16 mouse cellular contexts compared by ENCODE assay signal in genomic region chr2:6395851-6396625, GRCm38 (mm10).
A peak's percentile ranks its signal among the peaks of the same experiment; 100 is the strongest.
DNase-seq lines count a peak whose midpoint lies in the region; ATAC-seq and TF ChIP-seq lines count a peak whose summit lies in the region.
"Had no signal": no experiment of that assay in that cellular context is flagged by ENCODE, and none has a peak within 500 bp of the region (broad histone marks: within the 10 kb centered on the region; RNA-seq: fewer than 3 reads in every experiment).

No protein-coding gene starts in this region.

- peaks cover 22% of the 10 kb centered on the region for H3K4me1 ChIP-seq in heart, embryonic 12.5 days (replicated peaks)
- H3K4me1 ChIP-seq in lung, embryonic 14.5 days (ENCODE audit: insufficient read depth), result peaks cover 9% of the 10 kb centered on the region; the same call in 1 of the 2 replicates

- TF ChIP-seq CTCF in lung, embryonic 14.5 days (IDR thresholded peaks at IDR 0.05; ENCODE audit: low read depth), result no peak

- H3K36me3 ChIP-seq in heart, embryonic 12.5 days, result peaks cover 5% of the 10 kb centered on the region; the same call in 1 of the 2 replicates
- 0 out of 2 replicates have a peak, but pooled peaks cover 4% of the 10 kb centered on the region for H3K36me3 ChIP-seq in lung, embryonic 14.5 days (ENCODE audit: insufficient read depth)
- H3K36me3 ChIP-seq: hindbrain, embryonic 12.5 days had no signal

- no peak overlapping the region for H3K4me2 ChIP-seq in heart, embryonic 12.5 days
- no peak overlapping the region for H3K4me2 ChIP-seq in lung, embryonic 14.5 days
- H3K4me2 ChIP-seq: hindbrain, embryonic 12.5 days; midbrain, embryonic 13.5 days had no signal

- peak overlapping the region; percentile 47 for H3K27ac ChIP-seq in heart, embryonic 12.5 days (ENCODE audit: poor library complexity, severe bottlenecking)
- peak overlapping the region; percentile 55; the same call in 1 of the 2 replicates for H3K27ac ChIP-seq in lung, embryonic 14.5 days (ENCODE audit: low read depth)
- H3K27ac ChIP-seq: hindbrain, embryonic 12.5 days; midbrain, embryonic 13.5 days had no signal

- H3K9me3 ChIP-seq in heart, embryonic 12.5 days (replicated peaks), result no peaks in the 10 kb centered on the region
- no peaks in the 10 kb centered on the region for H3K9me3 ChIP-seq in lung, embryonic 14.5 days (ENCODE audit: low read depth, low read length)
- H3K9me3 ChIP-seq: hindbrain, embryonic 12.5 days; midbrain, embryonic 13.5 days had no signal

- WGBS in heart, embryonic 12.5 days, result 62% methylated on average over 7 of the region's 7 CpGs
- 60% methylated on average over 7 of the region's 7 CpGs for WGBS in lung, embryonic 14.5 days

- no peak overlapping the region for H3K4me3 ChIP-seq in heart, embryonic 12.5 days
- H3K4me3 ChIP-seq in lung, embryonic 14.5 days (ENCODE audit: low read depth, low read length), result no peak overlapping the region
- H3K4me3 ChIP-seq: erythroblast, embryonic 14.5 days; hindbrain, embryonic 12.5 days; midbrain, embryonic 13.5 days had no signal

- no peaks in the 10 kb centered on the region for H3K27me3 ChIP-seq in heart, embryonic 12.5 days (replicated peaks)
- no peaks in the 10 kb centered on the region for H3K27me3 ChIP-seq in lung, embryonic 14.5 days (ENCODE audit: insufficient read depth, low read length)
- H3K27me3 ChIP-seq: hindbrain, embryonic 12.5 days; midbrain, embryonic 13.5 days had no signal

- intact Hi-C loops in heart, postnatal 14 days (cut with DNase I), result no loop called here
- intact Hi-C loops in gastrocnemius, postnatal 36 days (cut with DNase I), result no loop called here

- ATAC-seq in heart, embryonic 12.5 days (ENCODE audit: insufficient number of reproducible peaks, low FRiP score), result peak; percentile 51; the same call in 1 of the 2 replicates
- peak; percentile 55; the same call in 1 of the 2 replicates for ATAC-seq in lung, embryonic 14.5 days (ENCODE audit: insufficient read depth)
- ATAC-seq in megakaryocyte-erythroid progenitor cell, adult 5-6 weeks (replicated peaks; ENCODE audit: low FRiP score, low TSS enrichment, poor library complexity, severe bottlenecking), result peak; percentile 68
- ATAC-seq: midbrain, embryonic 13.5 days had no signal

- no peak overlapping the region for H3K9ac ChIP-seq in heart, embryonic 12.5 days
- no peak overlapping the region for H3K9ac ChIP-seq in lung, embryonic 14.5 days
- H3K9ac ChIP-seq: hindbrain, embryonic 12.5 days; midbrain, embryonic 13.5 days had no signal

- DNase-seq in heart, postnatal 14 days, result no peak
- DNase-seq in lung, embryonic 14.5 days, result no peak
- DNase-seq in lung, postnatal 10 days, result no peak
- peak; percentile 42 for DNase-seq in T-cell, adult 2 months (ENCODE audit: low spot score)
- no peak for DNase-seq in gastrocnemius, postnatal 36 days
- DNase-seq in yolk sac, embryonic 10.5 days (ENCODE audit: low spot score), result no peak
- DNase-seq: adrenal gland, postnatal 36 days; cerebellum, adult 11 months; embryo, embryonic 11 days; kidney, postnatal 25 days; thymus, postnatal 4 days had no signal
